8 mouse cellular contexts compared by ENCODE assay signal in the genomic region with DNA sequence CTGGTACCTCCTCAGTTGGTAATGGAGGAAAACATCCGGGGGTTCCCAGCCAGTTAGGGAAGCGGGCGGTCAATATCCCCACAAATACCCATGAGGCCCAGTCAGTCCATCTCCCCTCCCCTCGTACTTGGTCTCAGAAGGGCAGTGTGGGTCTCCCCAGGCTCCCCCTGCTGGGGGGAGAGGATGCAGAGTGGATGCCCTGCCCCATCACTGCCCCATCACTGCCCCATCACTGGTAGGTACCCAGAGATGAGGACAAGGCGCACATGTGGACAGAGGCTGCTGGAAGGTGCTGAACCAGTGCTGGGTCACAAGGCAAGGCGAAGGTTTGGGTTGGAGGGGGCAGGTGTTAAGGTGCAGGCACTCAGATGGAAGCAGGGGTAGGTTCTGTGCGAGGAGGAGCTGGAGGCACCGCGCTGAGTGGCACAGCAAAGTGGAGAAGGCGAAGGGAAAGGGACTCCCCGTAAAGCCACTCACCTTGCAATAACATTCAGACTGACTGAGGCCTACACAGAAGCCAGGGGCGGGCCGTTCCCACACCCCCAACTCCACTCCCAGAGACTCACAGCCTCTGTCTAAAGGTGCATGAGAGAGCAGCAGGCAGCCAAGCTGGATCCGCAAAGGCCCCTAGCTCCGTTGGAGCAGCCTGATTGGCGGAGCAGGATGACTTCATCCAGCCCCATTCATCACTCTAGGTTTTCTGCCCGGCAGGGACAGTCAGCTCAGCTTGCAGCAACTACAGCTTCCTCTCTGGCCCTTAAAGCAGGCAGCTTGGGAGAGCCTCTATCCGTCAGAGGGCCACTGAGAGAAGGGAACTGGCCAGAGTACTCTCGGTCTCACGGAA.
DNase-seq lines count a peak whose midpoint lies in the region; ATAC-seq and TF ChIP-seq lines count a peak whose summit lies in the region.

No protein-coding gene starts in this region.

- no peak for TF ChIP-seq POLR2A in limb, embryonic 14.5 days (IDR thresholded peaks at IDR 0.05; ENCODE audit: borderline replicate concordance, extremely low read depth, insufficient read depth, insufficient read length)

- H3K4me3 ChIP-seq in embryonic facial prominence, embryonic 14.5 days (ENCODE audit: low read depth, low read length): peak overlapping the region; percentile 4; the same call in 1 of the 2 replicates
- H3K4me3 ChIP-seq in hindbrain, embryonic 14.5 days (replicated peaks; ENCODE audit: low read length): peak overlapping the region; percentile 13; the same call in 1 of the 2 replicates
- H3K4me3 ChIP-seq in limb, embryonic 14.5 days (replicated peaks; ENCODE audit: low read length): peak overlapping the region; percentile 7; the same call in 1 of the 2 replicates

- peak overlapping the region; percentile 40 for H3K4me2 ChIP-seq in embryonic facial prominence, embryonic 14.5 days (ENCODE audit: low read depth, low read length)
- H3K4me2 ChIP-seq in hindbrain, embryonic 14.5 days (replicated peaks): peak overlapping the region; percentile 46
- H3K4me2 ChIP-seq in limb, embryonic 14.5 days (replicated peaks; ENCODE audit: low read depth, low read length, severe bottlenecking): peak overlapping the region; percentile 42

- peaks cover 10% of the 10 kb centered on the region; the same call in 1 of the 2 replicates for H3K4me1 ChIP-seq in embryonic facial prominence, embryonic 14.5 days (ENCODE audit: control insufficient read depth, insufficient read depth, low read length)
- peaks cover 22% of the 10 kb centered on the region for H3K4me1 ChIP-seq in hindbrain, embryonic 14.5 days (replicated peaks; ENCODE audit: control insufficient read depth, insufficient read depth, low read length)
- peaks cover 7% of the 10 kb centered on the region for H3K4me1 ChIP-seq in limb, embryonic 14.5 days (ENCODE audit: control insufficient read depth, insufficient read depth, low read length)

- H3K9ac ChIP-seq in embryonic facial prominence, embryonic 14.5 days (ENCODE audit: low read depth, low read length): peak overlapping the region; percentile 2; the same call in 1 of the 2 replicates
- H3K9ac ChIP-seq in hindbrain, embryonic 14.5 days: peak overlapping the region; percentile 55
- H3K9ac ChIP-seq in limb, embryonic 14.5 days (ENCODE audit: low read depth, low read length, severe bottlenecking): peak overlapping the region; percentile 36

- no peaks in the 10 kb centered on the region for H3K36me3 ChIP-seq in embryonic facial prominence, embryonic 14.5 days (ENCODE audit: control insufficient read depth, insufficient read depth, low read length)
- no peaks in the 10 kb centered on the region for H3K36me3 ChIP-seq in hindbrain, embryonic 14.5 days (replicated peaks; ENCODE audit: control insufficient read depth, insufficient read depth)
- H3K36me3 ChIP-seq in limb, embryonic 14.5 days (ENCODE audit: control insufficient read depth, insufficient read depth, low read length): no peaks in the 10 kb centered on the region

- H3K27ac ChIP-seq in embryonic facial prominence, embryonic 14.5 days (replicated peaks; ENCODE audit: low read depth, low read length): peak overlapping the region; percentile 62; the same call in 1 of the 2 replicates
- H3K27ac ChIP-seq in hindbrain, embryonic 14.5 days: peak overlapping the region; percentile 89
- peak overlapping the region; percentile 58 for H3K27ac ChIP-seq in limb, embryonic 14.5 days (replicated peaks; ENCODE audit: low read depth, low read length)

- no peaks in the 10 kb centered on the region for H3K9me3 ChIP-seq in embryonic facial prominence, embryonic 14.5 days (ENCODE audit: control insufficient read depth, low read length)
- H3K9me3 ChIP-seq in hindbrain, embryonic 14.5 days (ENCODE audit: control insufficient read depth, low read length): no peaks in the 10 kb centered on the region
- H3K9me3 ChIP-seq in limb, embryonic 14.5 days (ENCODE audit: control insufficient read depth, low read length): no peaks in the 10 kb centered on the region

- DNase-seq in adrenal gland, postnatal 10 days: peak; percentile 70
- DNase-seq in adrenal gland, postnatal 4 days (ENCODE audit: low spot score in 2 of 2): no peak
- DNase-seq in adrenal gland, postnatal 14 days: peak; percentile 79
- peak; percentile 83 for DNase-seq in embryonic facial prominence, embryonic 14.5 days (ENCODE audit: low spot score)
- DNase-seq in hindbrain, embryonic 14.5 days (ENCODE audit: low spot score): peak; percentile 83
- DNase-seq in limb, embryonic 14.5 days (ENCODE audit: low spot score): peak; percentile 65
- peak; percentile 82 to 85 for DNase-seq in right cerebral cortex, adult 2 months (ENCODE audit: low spot score in 2 of 2)
- no peak for DNase-seq in thymus, postnatal 4 days

- H3K27me3 ChIP-seq in embryonic facial prominence, embryonic 14.5 days (replicated peaks; ENCODE audit: control insufficient read depth, insufficient read depth, low read length): no peaks in the 10 kb centered on the region; the same call in 1 of the 2 replicates
- H3K27me3 ChIP-seq in hindbrain, embryonic 14.5 days (ENCODE audit: control insufficient read depth, insufficient read depth, low read length): no peaks in the 10 kb centered on the region
- no peaks in the 10 kb centered on the region for H3K27me3 ChIP-seq in limb, embryonic 14.5 days (ENCODE audit: control insufficient read depth, insufficient read depth, low read length)

- WGBS in embryonic facial prominence, embryonic 14.5 days: 15% methylated on average over 20 of the region's 20 CpGs
- 17% methylated on average over 20 of the region's 20 CpGs for WGBS in hindbrain, embryonic 14.5 days
- 24% methylated on average over 20 of the region's 20 CpGs for WGBS in limb, embryonic 14.5 days

- ATAC-seq in embryonic facial prominence, embryonic 14.5 days (ENCODE audit: low read depth): peak; percentile 92
- ATAC-seq in hindbrain, embryonic 14.5 days (ENCODE audit: low FRiP score): peak; percentile 92
- peak; percentile 83 for ATAC-seq in limb, embryonic 14.5 days (ENCODE audit: low FRiP score, low read depth)

Comparison
In these comparisons a context has a peak if more than half of its experiments do, and no peak if none do; other contexts are left out.
1. DNase-seq: peak in adrenal gland, postnatal 10 days (single experiment), adrenal gland, postnatal 14 days (single experiment), embryonic facial prominence, embryonic 14.5 days (single experiment), hindbrain, embryonic 14.5 days (single experiment), limb, embryonic 14.5 days (single experiment) and right cerebral cortex, adult 2 months (2 of 2); none in adrenal gland, postnatal 4 days (0 of 2) and thymus, postnatal 4 days (single experiment).
2. H3K9ac ChIP-seq: peak in every context shown above with its lines; median percentile 55 in hindbrain, embryonic 14.5 days; 36 in limb, embryonic 14.5 days; 2 in embryonic facial prominence, embryonic 14.5 days.
3. Peak in every context shown above with its lines, with median percentiles within 50 percentile points of each other: ATAC-seq, H3K27ac ChIP-seq, H3K4me2 ChIP-seq and H3K4me3 ChIP-seq.